Mouse (Mus musculus): ENCODE measurements around the gene Ssxb6.
"Not testable (repeated sequence)": the region's sequence is repeated elsewhere in the genome, so short reads cannot be mapped to it uniquely, and the experiment has no call there.

The Ssxb6 gene

GRCm38 (mm10) chrX:8548155-8548554 lies at the start of gene Ssxb6:
Gene Ssxb6 (minus strand): TSS chrX:8548255.
- not testable (repeated sequence) for DNase-seq (ENCODE audit: low spot score)

- not testable (repeated sequence) for DNase-seq (ENCODE audit: low spot score)
These were observed 43.7 kb upstream of the Ssxb6 start, which contains the start of gene Ssxb3 for GRCm38 (mm10) chrX:8591716-8592115. Gene Ssxb3 (minus strand): TSS chrX:8591816.

- no peak for DNase-seq (ENCODE audit: low spot score)
These were observed 23.2 kb downstream of the Ssxb6 start, which contains the start of gene Gm14459 for GRCm38 (mm10) chrX:8524854-8525253. Gene Gm14459 (minus strand): TSS chrX:8524954.
